Mouse (Mus musculus): ENCODE data around the gene Adgre4.

Adgre4 gene

GRCm38 (mm10) chr17:55749786-55750185, at the start of gene Adgre4:
Adgre4 (plus strand) TSS chr17:55749984.
- DNase-seq: no peak

GRCm38 (mm10) chr17:55702161-55702820, 47.5 kb upstream of the Adgre4 start:
- peak; percentile 84 for DNase-seq

- DNase-seq: no peak
These were observed 46.9 kb upstream of the Adgre4 start for GRCm38 (mm10) chr17:55702865-55703264.

GRCm38 (mm10) chr17:55711984-55712811, 37.6 kb upstream of the Adgre4 start, which contains the start of gene Pot1b:
Pot1b (minus strand) TSS chr17:55712628.
- peak; percentile 99 for DNase-seq

GRCm38 (mm10) chr17:55721270-55721669, 28.5 kb upstream of the Adgre4 start:
- no peak for DNase-seq

- DNase-seq: no peak
These were observed 27.5 kb upstream of the Adgre4 start for GRCm38 (mm10) chr17:55722250-55722649.

GRCm38 (mm10) chr17:55726193-55726592, 23.6 kb upstream of the Adgre4 start:
- DNase-seq: no peak

- DNase-seq: no peak
These were observed 13.1 kb upstream of the Adgre4 start for GRCm38 (mm10) chr17:55736675-55737074.

- DNase-seq: no peak
These were observed 1.4 kb downstream of the Adgre4 start for GRCm38 (mm10) chr17:55751170-55751569.

- peak; percentile 5 for DNase-seq
These were observed 63.9 kb downstream of the Adgre4 start for GRCm38 (mm10) chr17:55813642-55814041.

- DNase-seq: no peak
These were observed 67.1 kb downstream of the Adgre4 start for GRCm38 (mm10) chr17:55816853-55817252.

GRCm38 (mm10) chr17:55821566-55821965, 71.8 kb downstream of the Adgre4 start:
- no peak for DNase-seq

GRCm38 (mm10) chr17:55843067-55843466, 93.3 kb downstream of the Adgre4 start:
- DNase-seq: no peak

GRCm38 (mm10) chr17:55877184-55877583, 127.4 kb downstream of the Adgre4 start:
- no peak for DNase-seq

- peak; percentile 1 for DNase-seq
These were observed 128.5 kb downstream of the Adgre4 start for GRCm38 (mm10) chr17:55878282-55878635.

GRCm38 (mm10) chr17:55878636-55879369, 129.0 kb downstream of the Adgre4 start, which contains the start of gene Zfp119a:
Zfp119a (minus strand) TSS chr17:55878930.
- peak; percentile 73 for DNase-seq

GRCm38 (mm10) chr17:55883631-55884030, 133.8 kb downstream of the Adgre4 start:
- DNase-seq: no peak

- no peak for DNase-seq
These were observed 135.1 kb downstream of the Adgre4 start for GRCm38 (mm10) chr17:55884912-55885311.

GRCm38 (mm10) chr17:55892406-55892955, 142.7 kb downstream of the Adgre4 start:
- peak; percentile 9 for DNase-seq

GRCm38 (mm10) chr17:55903087-55903486, 153.3 kb downstream of the Adgre4 start:
- no peak for DNase-seq

All from lung, postnatal 14 days (tissue).